Mouse (Mus musculus) thymus, postnatal 36 days (tissue): Measurements from ENCODE around the gene Pef1.

Source experiments
- DNase-seq, 2 experiments: peaks; one replicate each; pipeline ENCODE4 v3.0.0; 2022; ENCODE audit warnings: mixed read lengths in 2 of 2

The Pef1 gene

DNA sequence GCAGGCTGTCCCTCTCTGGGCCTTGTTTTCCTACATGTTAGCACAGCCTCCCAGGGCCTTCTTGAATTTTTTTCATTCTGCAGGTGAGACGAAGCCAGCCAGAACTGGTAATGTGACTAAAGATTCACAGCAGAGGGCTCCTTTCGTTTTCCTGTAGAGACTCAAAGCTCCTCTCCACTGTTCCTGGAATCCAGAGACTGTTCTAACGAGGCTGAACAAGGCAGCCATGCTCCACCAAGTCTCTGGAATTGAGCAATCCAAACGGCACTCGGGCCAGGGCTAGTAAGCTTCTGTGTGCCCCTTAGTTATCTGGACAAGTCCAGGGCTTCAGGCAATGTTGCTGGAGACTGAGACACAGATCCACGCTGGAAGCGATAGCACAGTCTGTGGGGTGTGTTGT is 75.2 kb downstream of the Pef1 start:
- no peak for DNase-seq
